Mouse (Mus musculus) testis, postnatal 10 days (tissue): ENCODE data around the gene Hspbap1.

Source experiments
- DNase-seq: peaks from one replicate; pipeline ENCODE4 v3.0.0; 2021; ENCODE audit warnings: low spot score

Gene Hspbap1

DNA sequence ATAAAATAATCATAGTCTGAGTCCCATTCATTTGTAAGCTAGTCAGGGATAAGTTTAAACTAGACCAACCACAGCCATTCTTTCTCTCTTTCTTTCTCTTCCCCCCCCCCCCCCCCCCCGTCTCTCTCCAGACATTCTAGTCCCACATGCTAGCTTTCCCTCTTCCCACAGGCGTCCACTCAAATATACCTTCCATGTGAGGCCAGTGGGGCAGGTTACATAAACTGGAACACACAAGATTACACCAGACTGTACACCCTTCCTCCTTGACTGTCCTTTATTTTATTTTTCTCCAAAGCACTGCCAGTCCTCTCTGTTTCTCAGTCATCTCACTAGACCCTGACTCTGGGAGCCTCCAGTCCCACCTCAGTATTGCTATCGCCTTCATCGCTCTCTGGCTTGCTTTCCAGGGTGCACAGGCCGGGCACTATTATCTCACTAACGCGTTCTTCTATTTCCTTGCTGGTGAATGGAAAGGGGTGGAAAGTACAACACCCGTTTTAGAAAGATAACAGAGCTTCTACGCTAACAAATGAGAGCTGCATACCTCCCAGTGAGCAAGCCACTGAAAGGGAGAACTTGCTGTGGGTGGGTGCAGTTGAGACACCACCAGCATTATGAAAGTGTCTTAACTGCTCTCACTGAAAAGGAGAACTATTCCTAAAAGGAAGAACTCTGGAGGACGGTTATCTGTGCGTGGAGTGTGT lies 6.4 kb upstream of the Hspbap1 start:
- no peak for DNase-seq

- DNase-seq: no peak
Observed at GRCm38 (mm10) chr16:35764941-35765340, 5.2 kb upstream of the Hspbap1 start.

DNA sequence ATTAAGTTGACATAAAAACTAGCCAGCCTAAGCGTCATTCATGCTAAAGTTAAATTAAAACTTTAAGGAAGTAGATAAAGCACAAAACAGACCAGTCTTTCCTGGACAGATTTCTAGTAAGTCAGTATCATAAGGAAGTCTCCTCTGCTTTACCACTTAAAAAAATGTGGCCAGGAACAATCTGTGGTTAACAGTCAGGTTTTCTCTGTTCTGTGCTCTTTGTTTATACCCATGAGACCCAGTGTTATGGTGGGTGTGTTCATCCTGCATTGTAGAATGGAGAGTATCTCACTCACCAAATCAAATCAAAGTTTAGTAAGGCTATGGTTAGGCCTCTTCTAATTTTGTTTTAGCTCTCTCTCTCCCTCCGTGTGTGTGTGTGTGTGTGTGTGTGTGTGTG lies 4.7 kb upstream of the Hspbap1 start:
- no peak for DNase-seq

DNA sequence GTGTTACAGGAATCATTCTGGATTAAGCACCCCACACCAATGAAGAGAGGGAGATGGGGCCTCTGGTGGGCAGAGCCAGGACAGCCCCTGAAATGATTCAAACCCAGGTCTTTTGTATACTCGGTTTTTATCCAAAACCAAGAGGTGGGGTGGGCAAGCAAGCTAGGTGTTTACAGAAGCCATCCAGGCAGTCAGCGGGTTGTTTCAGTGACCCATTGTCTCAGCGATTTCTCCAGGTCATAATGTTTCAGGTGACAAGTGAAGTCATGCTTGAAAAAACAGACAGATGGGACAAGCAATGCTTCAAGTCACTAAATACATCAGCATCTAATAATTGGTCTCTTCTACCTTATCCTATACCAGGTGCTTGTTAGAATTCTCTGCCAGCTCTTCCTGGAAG lies 3.8 kb upstream of the Hspbap1 start:
- no peak for DNase-seq

GRCm38 (mm10) chr16:35768469-35768784 lies 1.7 kb upstream of the Hspbap1 start:
- no peak for DNase-seq

- peak; percentile 81 for DNase-seq
Observed at GRCm38 (mm10) chr16:35768785-35769642, 1.2 kb upstream of the Hspbap1 start, which contains the start of gene Dirc2. Dirc2 (minus strand) TSS chr16:35769356.

- no peak for DNase-seq
Observed at GRCm38 (mm10) chr16:35771141-35771540, 966 bp downstream of the Hspbap1 start.

DNA sequence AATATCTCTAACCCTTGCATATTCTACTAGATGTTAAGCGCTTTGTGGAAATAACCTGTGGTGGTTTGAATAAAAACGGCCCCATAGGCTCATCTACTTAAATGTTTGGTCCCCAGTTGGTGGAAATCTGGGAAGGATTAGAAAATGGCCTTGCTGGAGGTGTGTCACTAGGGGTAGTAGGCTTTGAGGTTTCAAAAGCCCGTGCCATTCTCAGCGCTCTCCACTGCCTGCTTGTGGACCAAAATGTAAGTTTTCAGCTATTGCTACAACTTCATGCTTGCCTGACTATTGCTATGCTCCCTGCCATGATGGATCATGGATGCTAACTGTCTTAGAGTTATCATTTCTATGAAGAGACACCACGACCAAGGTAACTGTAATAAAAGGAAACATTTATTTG lies 1.4 kb downstream of the Hspbap1 start:
- DNase-seq: no peak

- DNase-seq: no peak
Observed at GRCm38 (mm10) chr16:35772598-35772997, 2.4 kb downstream of the Hspbap1 start.

DNA sequence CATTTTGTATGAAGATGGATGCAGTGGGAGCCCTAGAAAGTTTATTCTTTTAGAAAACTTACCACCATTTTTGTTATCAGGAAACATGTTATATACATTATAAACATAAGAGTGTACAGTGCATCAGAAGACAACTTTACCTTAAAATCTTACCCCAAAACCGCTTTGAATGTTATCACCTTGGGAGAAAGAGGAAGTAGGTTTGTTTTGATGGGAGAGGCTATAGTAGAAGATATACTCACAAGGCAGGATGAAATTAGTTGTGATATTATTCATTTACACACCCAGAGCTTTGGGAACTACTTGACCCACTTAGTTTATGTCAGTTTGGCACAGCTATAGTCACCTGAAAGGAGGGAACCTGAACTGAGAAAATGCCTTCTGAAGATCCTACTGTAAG lies 5.7 kb downstream of the Hspbap1 start:
- no peak for DNase-seq

GRCm38 (mm10) chr16:35776737-35777136 lies 6.6 kb downstream of the Hspbap1 start:
- no peak for DNase-seq

GRCm38 (mm10) chr16:35777768-35778167 lies 7.6 kb downstream of the Hspbap1 start:
- DNase-seq: no peak

DNA sequence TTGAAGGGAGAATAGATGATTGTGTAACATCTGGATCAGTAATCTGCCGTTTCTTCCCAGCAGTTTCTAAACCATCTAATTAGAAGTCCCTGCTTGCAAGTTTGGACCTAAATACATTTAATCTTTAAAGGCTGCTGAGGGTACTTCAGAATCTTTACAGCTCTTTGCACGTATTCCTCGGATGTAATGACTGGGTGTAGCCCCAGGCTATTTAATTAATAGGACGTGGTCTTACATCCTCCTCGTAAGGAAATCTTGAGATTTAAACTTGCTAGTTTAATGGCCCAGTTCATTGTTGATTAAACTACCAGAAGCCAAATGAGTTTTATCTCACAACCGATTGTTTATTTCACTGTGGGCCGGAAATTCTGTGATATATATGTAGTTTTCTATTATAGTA lies 9.5 kb downstream of the Hspbap1 start:
- DNase-seq: no peak

DNA sequence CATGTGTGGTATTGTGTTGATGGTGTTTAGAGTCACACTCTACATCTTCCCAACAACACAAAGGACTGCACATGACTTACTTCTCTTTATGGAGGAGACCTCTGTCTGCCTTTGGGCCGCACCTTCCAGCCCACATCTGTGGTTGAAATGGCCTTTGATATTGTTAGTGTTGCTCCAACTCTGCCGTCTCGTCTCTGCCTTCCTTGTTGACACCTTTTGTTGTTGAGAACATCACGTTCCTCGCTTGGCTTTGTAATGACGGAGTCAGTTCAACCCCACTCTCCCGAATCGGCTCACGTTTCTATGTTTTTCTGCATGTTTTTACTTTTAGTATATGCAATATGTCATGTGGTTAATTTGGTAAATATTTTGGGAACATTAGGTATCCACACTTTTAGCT lies 10.9 kb downstream of the Hspbap1 start:
- no peak for DNase-seq

DNA sequence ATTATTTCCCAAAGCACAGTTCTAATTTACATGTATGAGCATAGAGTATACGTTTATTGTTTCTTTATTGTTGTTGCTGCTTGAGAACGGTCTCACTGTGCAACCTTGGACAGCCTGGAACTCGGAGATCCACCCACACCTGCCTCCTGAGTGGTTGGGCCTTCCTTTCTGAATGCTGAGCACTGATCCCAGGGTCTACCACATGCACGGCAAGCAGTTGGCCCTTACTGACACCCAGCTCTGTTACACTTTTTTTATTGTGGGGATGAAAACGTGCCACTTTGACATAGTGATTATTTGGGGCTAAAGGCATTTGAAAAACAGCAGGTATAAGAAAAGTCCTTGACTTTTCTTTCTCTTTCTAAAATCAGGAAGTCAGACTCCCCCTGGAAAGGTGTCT lies 11.5 kb downstream of the Hspbap1 start:
- no peak for DNase-seq

GRCm38 (mm10) chr16:35782451-35783206 lies 12.5 kb downstream of the Hspbap1 start:
- no peak for DNase-seq

GRCm38 (mm10) chr16:35783207-35783573 lies 13.0 kb downstream of the Hspbap1 start:
- no peak for DNase-seq

GRCm38 (mm10) chr16:35784134-35784725 lies 14.1 kb downstream of the Hspbap1 start:
- DNase-seq: no peak

GRCm38 (mm10) chr16:35787163-35787562 lies 17.0 kb downstream of the Hspbap1 start:
- no peak for DNase-seq

DNA sequence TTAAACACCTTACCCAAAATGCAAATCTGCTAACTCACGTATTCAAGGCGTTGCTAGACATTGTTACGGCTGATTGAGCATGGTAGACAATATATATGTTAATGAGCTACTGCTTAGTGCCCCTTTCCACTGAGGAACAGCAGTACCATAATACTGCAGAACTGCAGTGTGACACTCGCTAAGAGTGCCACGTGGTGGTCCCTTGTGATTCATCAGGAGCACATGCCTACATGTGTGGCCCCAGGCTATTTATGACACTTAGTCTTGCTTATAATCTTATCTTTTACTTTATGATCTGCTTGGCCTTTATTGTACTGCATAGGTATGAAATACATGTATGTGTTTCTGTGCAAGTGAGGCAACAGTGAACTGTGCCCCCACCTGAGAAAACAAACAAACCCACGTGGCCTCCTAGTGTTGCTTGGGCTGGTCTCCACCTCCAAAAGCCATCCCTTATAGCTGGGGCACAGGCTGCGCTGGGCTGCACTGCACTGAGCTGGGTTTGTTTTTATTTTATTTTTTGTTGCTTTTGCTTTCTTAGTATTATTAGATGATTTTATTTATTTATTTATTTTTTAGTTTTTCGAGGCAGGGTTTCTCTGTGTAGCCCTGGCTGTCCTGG lies 17.5 kb downstream of the Hspbap1 start:
- DNase-seq: no peak

GRCm38 (mm10) chr16:35788330-35788729 lies 18.2 kb downstream of the Hspbap1 start:
- no peak for DNase-seq

- DNase-seq: no peak
Observed at GRCm38 (mm10) chr16:35791962-35792521, 21.9 kb downstream of the Hspbap1 start.
